Mouse (Mus musculus): ENCODE data around the gene Pmp22. TPM values are rescaled to one million over a fixed set of nuclear protein-coding genes. Genes with fewer than 3 reads are reported as not detected.

Gene Pmp22
- total RNA-seq, 2 experiments from 2014 or later = 16.9 to 17.2 TPM

DNA sequence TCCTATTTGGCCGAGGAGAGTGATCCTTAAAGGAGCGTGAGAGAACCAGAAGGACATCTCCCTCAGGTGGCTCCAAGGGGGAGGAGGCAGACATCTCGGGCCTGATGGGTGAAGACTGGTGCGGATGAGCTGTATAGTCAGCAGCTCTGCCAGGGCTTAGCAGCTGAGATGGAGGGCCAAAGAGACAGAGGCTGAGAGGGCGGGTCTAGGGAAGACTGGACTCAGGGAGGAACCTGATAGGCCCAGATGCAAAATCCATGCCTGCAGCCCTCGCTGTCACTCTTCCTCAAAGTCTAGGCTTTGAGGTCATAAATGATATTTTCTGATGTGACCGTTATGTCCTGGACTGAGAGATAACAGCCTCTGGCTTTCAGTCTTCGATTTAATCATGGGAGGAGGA is 1.8 kb upstream of the Pmp22 start:
- intact Hi-C loops (cut with DNase I) = no loop called here
- DNase-seq = no peak

DNA sequence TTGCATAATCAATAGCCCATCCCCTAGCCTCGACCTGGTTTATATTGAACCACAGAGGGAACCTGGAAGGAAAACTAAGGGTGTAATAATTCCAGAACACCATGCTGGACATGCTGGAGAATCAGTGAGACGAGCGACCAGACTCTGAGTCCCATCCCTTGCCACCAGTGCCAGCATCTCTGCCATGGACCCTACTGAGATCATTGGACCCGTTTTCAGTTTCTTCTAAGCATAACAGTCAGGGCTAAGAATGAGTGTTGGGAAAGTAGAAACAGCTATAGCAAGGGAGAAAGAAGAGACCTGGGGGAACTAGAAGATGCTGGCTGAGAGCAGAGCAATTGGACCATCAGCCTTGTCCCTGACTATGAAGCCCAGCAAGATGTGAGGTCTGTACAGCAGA is 1.3 kb upstream of the Pmp22 start:
- no peak for DNase-seq

DNA sequence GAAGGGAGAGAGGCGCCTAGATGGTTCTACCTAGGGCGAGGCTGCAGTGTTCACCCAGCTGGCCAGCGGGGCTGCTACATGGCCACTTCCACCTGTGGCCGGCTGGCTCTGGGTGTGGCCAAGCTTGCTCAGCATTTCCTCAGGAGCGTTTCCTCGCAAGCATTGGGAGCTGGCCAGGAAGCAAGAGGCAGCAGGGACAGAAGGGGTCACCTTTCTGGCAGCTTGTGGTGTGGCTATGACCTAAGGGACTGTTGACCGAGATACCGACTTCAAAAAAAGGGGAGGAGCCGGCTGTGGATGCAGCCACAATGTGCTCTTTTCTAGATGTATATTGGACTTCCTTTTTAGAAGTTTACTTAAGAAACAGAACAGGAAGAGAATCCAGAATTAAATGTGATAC is 593 bp downstream of the Pmp22 start:
- no peak for DNase-seq
- intact Hi-C loops (cut with DNase I) = no loop called here

More for the DNA sequence above, 1.3 kb upstream of the Pmp22 start:
- intact Hi-C loops (cut with DNase I) = no loop called here

DNA sequence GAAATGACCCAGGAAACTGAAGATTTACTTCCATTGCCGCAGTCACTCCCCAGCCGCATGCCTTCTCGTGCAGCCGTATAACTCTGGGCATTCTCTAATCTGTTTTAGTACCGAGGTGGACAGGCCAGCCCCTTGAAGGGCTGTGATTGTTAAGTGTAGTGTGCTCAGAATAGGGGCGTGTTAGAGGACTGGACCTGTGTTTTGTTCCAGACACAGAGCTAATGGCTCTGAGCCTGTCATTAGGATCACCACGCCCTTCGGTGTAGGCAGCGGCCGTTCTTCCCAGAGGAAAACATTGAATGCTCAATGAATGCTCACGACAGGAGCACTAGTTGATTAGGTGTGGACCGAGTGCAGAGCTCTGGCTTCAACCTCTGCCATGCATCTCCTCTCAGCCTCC is 1.1 kb downstream of the Pmp22 start:
- DNase-seq = no peak
- intact Hi-C loops (cut with DNase I) = no loop called here

DNA sequence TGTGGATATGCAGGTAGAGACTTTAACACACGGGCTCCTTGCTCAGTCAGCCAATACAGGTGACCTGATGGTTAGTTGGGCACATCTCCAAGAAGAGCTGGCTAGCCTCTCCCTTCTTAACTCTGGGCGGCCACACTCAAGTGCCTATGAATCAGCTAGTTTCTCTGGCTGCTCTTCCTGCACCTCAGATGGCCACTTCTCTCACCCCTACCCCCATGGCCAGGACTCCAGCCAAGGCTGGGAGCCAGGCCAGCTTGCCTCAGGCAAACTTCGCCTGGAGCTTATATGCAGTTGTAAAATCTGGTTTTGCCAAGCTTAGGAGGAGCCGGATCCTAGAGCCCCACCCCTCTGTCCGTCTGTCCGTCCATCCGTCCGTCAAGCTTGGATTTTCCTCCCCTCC is 1.7 kb downstream of the Pmp22 start:
- DNase-seq = peak; percentile 86
- intact Hi-C loops (cut with DNase I) = no loop called here

DNA sequence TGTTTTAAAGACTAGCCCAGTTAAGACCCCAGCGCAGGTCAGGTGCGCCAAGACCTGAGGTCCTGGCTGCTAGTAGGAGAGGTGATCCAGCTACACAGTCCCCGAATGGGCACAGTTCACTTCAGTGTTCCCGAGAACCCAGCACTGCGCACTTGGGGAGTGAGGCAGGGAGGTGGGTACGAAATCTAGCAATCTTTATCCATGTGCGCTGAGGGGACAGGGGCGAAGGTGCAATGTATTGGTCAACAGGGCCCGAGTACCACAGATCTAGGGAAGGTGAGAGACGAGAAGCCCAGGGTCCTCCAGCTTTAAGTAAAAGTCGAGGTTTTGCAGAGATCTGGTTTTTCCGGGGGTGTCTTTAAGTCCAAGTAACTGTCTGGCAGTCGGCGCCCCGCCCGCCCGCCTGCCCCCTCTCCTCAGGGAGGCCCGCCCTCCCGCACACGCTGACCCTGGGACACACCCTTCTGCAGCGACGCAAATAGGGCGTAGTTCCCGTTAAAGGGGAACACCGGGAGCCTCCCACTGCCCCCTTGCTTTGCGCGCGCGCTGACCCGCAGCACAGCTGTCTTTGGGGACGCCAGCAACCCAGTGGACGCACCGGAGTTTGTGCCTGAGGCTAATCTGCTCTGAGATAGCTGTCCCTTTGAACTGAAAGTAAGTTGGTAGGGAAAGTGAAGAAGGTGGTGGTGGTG is 2.4 kb downstream of the Pmp22 start:
- peak; percentile 21 for DNase-seq
- intact Hi-C loops (cut with DNase I) = no loop called here

DNA sequence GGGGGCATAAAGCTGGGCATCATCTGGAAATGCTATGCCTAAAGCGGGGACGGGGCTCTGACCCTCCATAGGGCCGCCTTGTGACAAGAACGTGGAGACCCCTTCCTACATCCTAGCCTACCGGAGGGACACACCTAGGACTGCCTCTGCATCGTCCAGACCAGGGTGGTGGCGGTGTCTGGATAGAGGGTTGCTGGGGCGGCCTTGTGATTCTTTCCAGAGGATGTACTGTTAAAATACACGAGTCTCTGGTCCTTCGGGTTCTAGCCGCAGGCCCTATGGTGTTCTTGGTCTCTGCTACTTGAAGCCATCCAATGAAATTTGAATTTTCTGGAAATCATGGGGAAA is 2.9 kb downstream of the Pmp22 start:
- intact Hi-C loops (cut with DNase I) = no loop called here
- DNase-seq = no peak

DNA sequence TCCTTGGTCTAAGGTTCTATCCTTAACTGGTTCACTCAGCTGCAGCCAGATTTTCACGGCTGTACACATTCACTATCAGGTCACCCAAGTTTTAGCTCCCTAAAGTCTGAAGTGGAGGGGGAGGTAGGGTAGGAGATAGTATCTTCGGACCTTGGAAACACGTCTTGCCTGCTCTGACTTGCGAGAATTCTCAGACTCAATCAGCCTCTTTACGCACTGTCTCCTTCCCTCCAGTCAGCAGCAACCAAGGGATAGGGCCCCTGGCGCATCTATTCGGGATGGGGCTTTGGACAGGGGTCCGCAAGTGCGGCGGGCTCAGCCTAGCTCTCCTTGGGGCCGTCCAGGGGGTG is 3.3 kb downstream of the Pmp22 start:
- no peak for DNase-seq
- intact Hi-C loops (cut with DNase I) = no loop called here

DNA sequence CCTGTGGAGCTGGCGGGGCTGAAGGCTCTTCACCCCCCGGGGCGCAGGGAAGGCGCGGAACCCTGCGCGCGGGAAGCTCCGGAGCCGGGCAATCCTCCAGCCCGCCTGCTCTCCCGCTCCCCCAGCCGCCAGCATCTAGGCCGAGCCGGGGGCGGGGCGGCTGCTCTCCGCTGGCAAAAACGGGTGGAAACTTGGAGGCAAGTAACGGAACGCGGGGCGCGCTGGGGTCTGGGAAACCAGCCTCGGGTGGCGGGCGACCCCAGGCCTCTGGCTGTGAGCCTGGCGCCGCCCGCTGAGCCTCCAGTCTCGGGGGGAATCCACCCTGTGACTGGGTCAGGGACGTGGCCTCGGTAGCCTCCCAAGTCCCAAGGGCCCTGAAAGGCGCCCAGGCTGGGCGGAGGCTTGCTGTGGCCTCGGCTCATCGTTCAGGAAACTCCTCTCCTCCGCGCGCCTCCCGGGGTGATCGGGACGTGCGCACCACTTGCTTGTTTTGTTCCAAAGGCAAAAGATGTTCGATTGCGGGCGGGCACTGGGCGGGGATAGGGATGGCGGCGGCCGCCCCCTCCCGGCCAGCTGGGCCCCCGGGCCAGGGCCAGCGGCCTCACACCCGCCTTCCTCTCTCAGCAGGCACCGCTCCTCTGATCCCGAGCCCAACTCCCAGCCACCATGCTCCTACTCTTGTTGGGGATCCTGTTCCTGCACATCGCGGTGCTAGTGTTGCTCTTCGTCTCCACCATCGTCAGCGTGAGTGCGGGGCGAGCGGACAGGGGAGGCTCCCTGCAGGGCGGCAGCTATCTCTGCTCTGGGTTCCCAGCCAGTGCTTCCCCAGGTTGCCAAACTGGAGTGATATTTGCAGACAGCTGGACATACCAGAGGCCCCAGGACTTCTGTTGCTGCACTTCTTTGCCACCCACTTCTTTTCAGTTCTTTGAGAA is 4.0 kb downstream of the Pmp22 start:
- intact Hi-C loops (cut with DNase I) = no loop called here
- DNase-seq = peak; percentile 68

DNA sequence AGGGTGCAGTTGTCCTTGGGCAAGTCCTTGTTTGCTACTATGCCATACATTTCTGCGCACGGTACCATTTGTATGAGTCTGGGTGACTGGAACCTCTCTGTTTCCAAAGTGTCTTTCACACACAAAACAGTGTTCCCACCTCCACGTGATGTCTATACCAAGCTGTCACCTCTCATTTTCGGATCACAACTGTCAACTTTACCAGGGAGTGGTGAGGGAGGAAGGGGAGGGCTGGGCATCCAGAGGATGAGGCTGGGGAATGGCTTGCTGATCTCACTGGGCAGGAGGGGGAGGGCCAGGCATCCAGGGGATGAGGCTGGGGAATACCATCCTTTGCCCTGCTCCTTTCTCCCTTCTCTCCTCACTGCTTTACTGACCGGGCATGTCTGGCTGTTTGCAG is 5.2 kb downstream of the Pmp22 start:
- intact Hi-C loops (cut with DNase I) = loop anchor here (2.0 kb wide), 1 partner anchor 213 kb away; no protein-coding TSS in a partner anchor
- DNase-seq = no peak

DNA sequence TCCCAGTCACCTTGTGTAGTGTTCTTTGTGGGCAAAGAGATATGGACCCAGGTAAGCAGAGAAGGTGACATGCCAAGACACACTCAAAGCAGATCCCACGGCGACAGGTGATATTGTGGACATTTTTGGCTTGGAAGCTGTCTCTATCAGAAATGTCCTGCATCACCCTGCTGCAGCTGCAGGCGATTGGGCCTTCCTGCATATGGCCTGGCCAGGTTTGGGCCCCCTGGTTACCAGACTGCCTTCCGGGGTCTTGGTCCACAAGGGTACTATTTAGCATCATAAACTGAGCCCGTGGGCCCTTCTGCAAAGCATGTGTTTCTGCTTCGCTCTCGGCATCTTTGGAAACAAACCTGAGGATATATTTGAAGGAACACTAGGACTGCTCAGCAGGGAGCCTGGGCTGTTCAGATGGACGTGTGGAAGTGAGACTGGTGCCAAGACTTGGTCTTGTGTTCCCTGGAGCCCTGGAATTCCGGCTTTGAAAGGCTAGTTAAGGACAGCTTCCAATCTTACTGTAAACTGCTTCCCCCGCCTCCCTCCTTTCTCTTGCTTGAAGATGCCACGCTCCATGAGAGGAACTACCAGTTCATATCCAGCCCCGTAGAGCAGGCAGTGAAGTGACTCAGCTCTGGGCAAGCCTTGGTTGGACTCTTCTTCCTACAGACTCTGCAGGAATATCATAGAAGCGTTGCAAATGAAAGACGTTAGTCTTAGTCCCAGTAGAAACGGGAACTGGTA is 6.1 kb downstream of the Pmp22 start:
- peak; percentile 22 for DNase-seq
- intact Hi-C loops (cut with DNase I) = loop anchor here (2.0 to 5.0 kb wide), 2 partner anchors 214 to 378 kb away; no protein-coding TSS in a partner anchor

DNA sequence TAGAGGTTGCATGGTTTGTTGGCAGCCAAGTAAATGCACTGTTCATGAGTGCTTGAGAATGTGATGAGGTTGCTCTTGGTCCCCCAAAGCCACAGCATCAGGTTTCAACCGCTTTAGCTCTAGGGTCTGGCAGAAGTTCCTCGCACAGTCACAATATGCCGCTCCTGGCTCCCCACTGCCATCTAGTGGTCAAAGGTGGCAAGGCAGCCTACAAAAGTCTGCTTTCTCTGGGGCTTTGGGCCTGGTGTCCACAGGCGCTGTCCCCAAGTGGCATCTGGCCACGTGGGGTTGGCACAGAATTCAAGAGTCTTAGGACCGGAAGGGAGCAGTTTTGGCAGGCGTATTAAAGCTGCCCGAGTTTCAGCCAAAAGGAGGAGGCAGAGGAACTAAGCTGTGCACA is 6.8 kb downstream of the Pmp22 start:
- DNase-seq = peak; percentile 97
- intact Hi-C loops (cut with DNase I) = loop anchor here (2.0 to 5.0 kb wide), 2 partner anchors 215 to 378 kb away; no protein-coding TSS in a partner anchor

DNA sequence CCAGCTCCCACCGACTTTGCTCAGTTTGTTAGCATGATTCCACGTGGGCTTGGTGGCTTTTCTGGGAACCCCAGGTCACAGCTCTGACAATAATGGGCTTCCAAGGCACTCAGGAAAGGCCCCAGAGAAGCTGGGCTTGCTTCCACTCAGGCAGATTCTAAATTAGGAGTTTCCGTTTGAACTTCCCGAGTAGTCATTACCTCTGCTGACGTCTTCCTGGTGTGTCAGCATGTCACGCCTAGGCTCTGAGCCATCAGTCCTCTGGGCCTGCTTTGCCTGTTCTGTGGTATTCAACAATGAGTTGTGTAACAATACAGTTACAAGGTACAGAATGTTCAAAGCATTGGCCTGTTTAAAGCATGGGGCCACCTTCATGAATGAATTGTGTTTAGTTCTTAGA is 7.4 kb downstream of the Pmp22 start:
- intact Hi-C loops (cut with DNase I) = loop anchor here (5.0 kb wide), 1 partner anchor 379 kb away; no protein-coding TSS in a partner anchor
- DNase-seq = no peak

DNA sequence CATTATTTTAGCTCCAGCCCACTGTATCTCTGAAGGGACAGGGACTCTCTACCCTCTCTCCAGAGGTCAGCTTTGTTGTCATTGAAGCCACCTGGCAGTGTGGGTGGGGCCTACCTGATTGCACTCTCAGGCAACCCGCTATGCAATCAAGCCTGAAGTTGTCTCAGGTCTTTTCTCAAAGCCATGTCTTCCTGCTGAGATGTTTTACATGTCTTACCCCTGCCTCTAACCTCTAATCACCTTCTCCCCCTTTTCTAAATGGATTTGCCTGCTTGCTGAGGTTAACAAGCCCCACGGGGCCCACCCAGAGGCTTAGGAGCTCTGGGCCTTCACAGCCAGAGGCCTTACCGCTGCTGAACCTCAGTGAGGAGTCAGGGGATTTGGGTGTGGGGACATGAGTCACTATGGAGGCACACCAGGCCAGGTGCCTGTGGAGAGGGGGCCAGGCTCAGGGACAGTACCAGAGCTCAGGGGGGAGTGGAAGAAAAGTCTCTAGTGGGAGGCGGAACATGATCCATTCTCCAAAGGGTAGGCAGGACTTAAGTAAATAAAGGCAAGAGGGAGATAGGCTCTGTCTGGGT is 8.1 kb downstream of the Pmp22 start:
- intact Hi-C loops (cut with DNase I) = loop anchor here (5.0 kb wide), 1 partner anchor 380 kb away; no protein-coding TSS in a partner anchor
- no peak for DNase-seq

DNA sequence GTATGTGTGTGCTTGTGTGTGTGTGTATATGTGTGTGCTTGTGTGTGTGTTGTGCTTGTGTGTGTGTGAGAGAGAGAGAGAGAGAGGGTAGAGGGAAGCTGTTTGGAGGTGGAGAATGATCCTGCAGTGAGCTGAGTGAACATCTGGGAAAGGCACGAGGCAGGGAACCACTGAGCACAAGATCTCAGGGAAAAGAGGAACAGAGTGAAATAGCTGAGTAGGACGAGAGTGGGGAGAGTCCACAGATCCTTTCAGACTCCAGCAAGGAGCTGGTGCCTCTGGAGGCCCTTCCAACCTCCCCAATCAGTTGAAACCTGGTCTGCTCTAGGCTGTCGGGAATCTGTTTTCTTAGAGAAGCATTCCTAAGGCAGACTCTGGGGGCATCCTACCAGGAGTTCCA is 10.0 kb downstream of the Pmp22 start:
- intact Hi-C loops (cut with DNase I) = loop anchor here (5.0 kb wide), 1 partner anchor 381 kb away; no protein-coding TSS in a partner anchor
- DNase-seq = no peak

DNA sequence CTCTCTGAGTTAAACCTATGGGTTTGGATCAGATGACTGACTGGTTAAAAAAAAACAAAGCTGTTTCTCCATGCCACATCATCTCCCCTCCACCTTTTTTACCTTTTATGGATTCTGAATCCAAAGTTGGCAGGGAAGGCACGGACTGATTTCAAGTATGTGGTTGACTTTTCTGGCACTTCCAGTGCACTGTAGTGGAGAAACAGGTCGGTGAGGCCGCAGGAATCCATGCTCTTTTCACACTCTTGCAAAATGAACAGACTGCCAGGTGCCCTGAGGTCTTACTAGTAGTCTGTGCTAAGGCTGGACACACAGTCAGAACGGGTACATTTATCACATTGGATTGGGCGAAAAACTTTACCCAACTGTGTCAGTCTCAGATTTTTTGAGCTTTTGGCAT is 13.5 kb downstream of the Pmp22 start:
- DNase-seq = no peak
- intact Hi-C loops (cut with DNase I) = no loop called here

DNA sequence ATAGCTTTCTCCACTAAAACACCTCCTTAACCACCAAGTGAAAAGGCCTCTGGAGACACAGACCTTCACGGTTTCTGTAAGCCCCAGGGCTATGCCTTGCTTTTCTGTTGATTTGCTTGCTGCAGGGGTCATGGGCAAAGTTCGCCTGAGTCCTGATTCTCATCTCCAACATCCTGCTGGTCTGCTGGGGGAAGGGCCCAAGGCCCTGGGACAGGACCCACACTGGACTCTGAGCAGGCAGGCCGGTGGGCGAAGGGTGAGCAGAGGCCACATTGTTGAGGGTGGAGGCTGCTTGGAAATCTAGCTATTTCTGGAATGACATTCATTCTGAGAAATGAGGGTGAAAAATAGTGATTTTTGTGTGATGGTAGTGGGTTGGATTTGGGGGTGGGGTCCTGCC is 14.0 kb downstream of the Pmp22 start:
- intact Hi-C loops (cut with DNase I) = no loop called here
- DNase-seq = no peak

DNA sequence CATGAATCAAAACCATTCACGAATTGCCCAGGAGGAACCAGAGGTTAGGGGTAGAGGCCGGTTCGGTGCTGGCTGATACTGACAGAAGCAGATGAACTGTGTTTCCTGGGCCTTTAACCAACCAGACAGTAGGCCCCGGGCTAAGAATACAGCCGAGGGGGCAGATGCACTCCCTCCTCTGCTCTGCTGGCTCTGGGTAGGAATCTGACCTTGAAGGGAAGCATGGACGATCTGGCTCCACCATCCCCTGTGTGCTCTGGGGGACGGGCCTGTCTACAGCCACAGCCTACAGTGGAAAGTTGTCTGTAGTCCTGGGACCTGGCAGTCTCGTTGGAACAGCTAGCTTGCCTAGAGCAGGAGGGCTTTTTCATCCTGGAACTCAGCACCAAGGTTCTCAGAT is 14.7 kb downstream of the Pmp22 start:
- intact Hi-C loops (cut with DNase I) = no loop called here
- no peak for DNase-seq

DNA sequence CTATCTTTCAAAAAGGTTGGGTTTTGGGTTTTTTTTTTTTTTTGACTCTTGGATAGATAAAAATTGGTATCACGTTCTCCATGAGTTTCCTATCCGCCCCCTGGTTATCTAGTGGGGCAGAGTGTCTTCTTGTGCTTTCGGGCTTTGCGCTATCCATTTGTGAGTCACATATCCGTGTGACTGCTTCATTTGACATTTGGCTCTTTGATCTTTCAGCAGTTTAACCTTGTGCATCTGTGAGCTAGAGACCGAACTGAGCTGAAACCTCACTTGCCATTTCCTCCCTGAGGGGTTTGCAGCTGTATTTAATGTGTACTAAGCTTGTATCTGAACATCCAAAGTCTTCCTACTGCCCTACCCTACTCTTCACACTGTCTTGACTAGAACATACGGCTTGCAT is 17.8 kb downstream of the Pmp22 start:
- DNase-seq = no peak
- intact Hi-C loops (cut with DNase I) = no loop called here

DNA sequence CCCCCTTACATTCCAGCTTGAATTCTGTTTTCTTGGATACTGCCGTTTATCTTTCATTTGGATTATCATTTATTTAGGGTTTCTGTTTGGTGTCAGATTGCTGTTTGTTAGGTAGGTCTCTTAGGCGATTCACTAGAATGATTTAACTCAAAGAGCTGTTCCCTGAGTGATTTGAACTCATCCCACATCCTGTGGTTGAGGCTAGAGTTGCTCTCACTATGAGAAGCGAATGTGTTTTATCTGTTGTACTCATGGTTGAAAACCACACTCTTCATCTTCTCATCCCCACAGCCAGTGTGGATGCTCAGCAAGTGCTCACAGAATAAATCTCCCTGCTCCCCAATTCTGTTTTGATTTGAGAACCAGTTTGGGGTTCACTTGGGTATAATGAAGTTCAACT is 19.5 kb downstream of the Pmp22 start:
- DNase-seq = no peak
- intact Hi-C loops (cut with DNase I) = no loop called here

DNA sequence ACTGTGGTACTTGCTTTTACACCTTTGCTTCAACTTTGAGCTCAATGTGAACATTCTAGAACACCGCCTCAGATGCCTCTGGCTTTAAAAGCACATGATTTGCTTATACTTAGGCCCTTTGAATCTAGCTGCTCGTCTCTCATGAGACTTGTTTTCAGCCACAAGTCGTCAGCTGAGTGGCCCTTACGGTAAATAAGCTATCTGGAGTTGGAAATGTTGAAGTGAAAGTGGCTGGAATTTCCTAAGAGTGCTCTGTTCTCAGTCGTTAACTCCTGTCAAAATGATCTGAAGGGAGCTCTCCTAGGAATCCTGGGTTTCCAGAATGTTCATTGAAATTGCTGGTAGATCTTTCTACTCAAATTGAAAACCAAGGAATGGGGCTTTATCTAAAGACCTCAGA is 23.1 kb downstream of the Pmp22 start:
- no peak for DNase-seq
- intact Hi-C loops (cut with DNase I) = no loop called here
